In genomic region chr3:126771032-126771431, GRCm38 (mm10) we compare ENCODE assay signal across 14 mouse cellular contexts.
DNase-seq lines count a peak whose midpoint lies in the region; ATAC-seq and TF ChIP-seq lines count a peak whose summit lies in the region.
"Had no signal": no experiment of that assay in that cellular context is flagged by ENCODE, and none has a peak within 500 bp of the region (broad histone marks: within the 10 kb centered on the region; RNA-seq: fewer than 3 reads in every experiment).

No protein-coding gene starts in this region.

- no peak overlapping the region for H3K4me2 ChIP-seq in intestine, embryonic 15.5 days (replicated peaks)
- H3K4me2 ChIP-seq: embryonic facial prominence, embryonic 15.5 days; hindbrain, embryonic 15.5 days; limb, embryonic 13.5 days; liver, embryonic 15.5 days; midbrain, embryonic 11.5 days had no signal

- peak; percentile 34; the same call in 1 of the 2 replicates for ATAC-seq in intestine, embryonic 15.5 days

- intact Hi-C loops in gastrocnemius, adult 2 months (cut with DNase I) = loop anchor here (5.0 kb wide), 1 partner anchor 74 kb away; no protein-coding TSS in a partner anchor

- DNase-seq in kidney, adult 11 months = peak; percentile 11
- DNase-seq in kidney, adult 18-20 months = no peak
- peak; percentile 33 for DNase-seq in kidney, postnatal 14 days
- peak; percentile 20 for DNase-seq in splenic B cell, adult 2 months (ENCODE audit: low read depth, low spot score)
- DNase-seq in right cerebral cortex, adult 2 months (ENCODE audit: low spot score in 2 of 2) = no peak
- DNase-seq in adrenal gland, postnatal 4 days (ENCODE audit: low spot score in 2 of 2) = no peak
- DNase-seq in gastrocnemius, adult 2 months = no peak

- no peak overlapping the region for H3K27ac ChIP-seq in intestine, embryonic 15.5 days
- H3K27ac ChIP-seq in gastrocnemius, adult 2 months = no peak overlapping the region
- H3K27ac ChIP-seq: embryonic facial prominence, embryonic 15.5 days; hindbrain, embryonic 15.5 days; limb, embryonic 13.5 days; liver, embryonic 15.5 days had no signal

- H3K9me3 ChIP-seq in intestine, embryonic 15.5 days = no peaks in the 10 kb centered on the region
- H3K9me3 ChIP-seq: embryonic facial prominence, embryonic 15.5 days; hindbrain, embryonic 15.5 days; limb, embryonic 13.5 days; liver, embryonic 15.5 days had no signal

- H3K36me3 ChIP-seq in intestine, embryonic 15.5 days = no peaks in the 10 kb centered on the region
- no peaks in the 10 kb centered on the region for H3K36me3 ChIP-seq in splenic B cell, adult 2 months (ENCODE audit: control insufficient read depth, insufficient read depth, low read length, poor library complexity, severe bottlenecking)
- H3K36me3 ChIP-seq: embryonic facial prominence, embryonic 15.5 days; hindbrain, embryonic 15.5 days; liver, embryonic 15.5 days had no signal

- H3K4me1 ChIP-seq in intestine, embryonic 15.5 days (replicated peaks) = no peaks in the 10 kb centered on the region
- H3K4me1 ChIP-seq: embryonic facial prominence, embryonic 15.5 days; hindbrain, embryonic 15.5 days; limb, embryonic 13.5 days; liver, embryonic 15.5 days had no signal

- no peak for TF ChIP-seq CTCF in gastrocnemius, adult 2 months (IDR thresholded peaks at IDR 0.05)

- H3K9ac ChIP-seq in intestine, embryonic 15.5 days = no peak overlapping the region
- H3K9ac ChIP-seq: embryonic facial prominence, embryonic 15.5 days; hindbrain, embryonic 15.5 days; limb, embryonic 13.5 days; liver, embryonic 15.5 days had no signal

- no peaks in the 10 kb centered on the region for H3K27me3 ChIP-seq in intestine, embryonic 15.5 days (replicated peaks)
- H3K27me3 ChIP-seq in splenic B cell, adult 2 months (ENCODE audit: control insufficient read depth, insufficient read depth, low read length, poor library complexity, severe bottlenecking) = no peaks in the 10 kb centered on the region
- H3K27me3 ChIP-seq: embryonic facial prominence, embryonic 15.5 days; hindbrain, embryonic 15.5 days; limb, embryonic 13.5 days; liver, embryonic 15.5 days had no signal

- WGBS in intestine, embryonic 15.5 days = 58% methylated on average over 8 of the region's 8 CpGs

- H3K4me3 ChIP-seq in intestine, embryonic 15.5 days (replicated peaks) = no peak overlapping the region
- no peak overlapping the region for H3K4me3 ChIP-seq in gastrocnemius, adult 2 months
- H3K4me3 ChIP-seq: embryonic facial prominence, embryonic 15.5 days; hindbrain, embryonic 15.5 days; limb, embryonic 13.5 days; liver, embryonic 15.5 days; myocyte had no signal

Comparison
In these comparisons a context has a peak if more than half of its experiments do, and no peak if none do; other contexts are left out.
1. DNase-seq: peak in kidney, adult 11 months (single experiment), kidney, postnatal 14 days (single experiment) and splenic B cell, adult 2 months (single experiment); none in kidney, adult 18-20 months (single experiment), right cerebral cortex, adult 2 months (0 of 2), adrenal gland, postnatal 4 days (0 of 2) and gastrocnemius, adult 2 months (single experiment).